Mouse (Mus musculus): ENCODE measurements around the gene Adam10. TPM values are rescaled to one million over a fixed set of nuclear protein-coding genes. Genes with fewer than 3 reads are reported as not detected.

The Adam10 gene
- 43.8 and 45.3 TPM in 2 replicates for total RNA-seq (2017)

DNA sequence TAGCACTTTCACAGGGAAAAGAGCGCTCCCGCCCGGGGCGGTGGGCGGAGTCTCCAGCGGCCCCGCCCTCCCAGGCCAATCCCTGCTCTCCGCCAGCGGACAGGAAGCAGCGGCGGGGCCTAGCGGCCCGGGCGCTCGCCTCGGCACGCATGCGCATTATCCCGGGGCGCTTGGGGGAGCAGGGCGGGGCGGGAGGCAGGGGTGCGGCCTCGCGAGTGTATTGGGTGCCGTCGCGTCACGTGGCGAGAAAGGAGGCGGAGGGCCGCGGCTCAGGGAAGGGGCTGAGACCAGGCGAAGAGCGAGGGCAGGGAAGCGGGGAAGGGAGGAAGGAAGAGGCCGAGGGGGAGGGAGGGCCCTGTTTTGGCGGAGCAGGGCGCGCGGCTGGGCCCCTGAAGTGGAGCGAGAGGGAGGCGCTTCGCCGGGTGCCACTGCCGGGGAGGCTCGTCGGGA, at the start of gene Adam10:
Adam10 (plus strand) TSS at position 316 of the 450 bp plus-strand sequence.
- peak; percentile 96 for ATAC-seq (ENCODE audit: extremely low read depth, insufficient number of reproducible peaks, low FRiP score, poor library complexity, severe bottlenecking)

DNA sequence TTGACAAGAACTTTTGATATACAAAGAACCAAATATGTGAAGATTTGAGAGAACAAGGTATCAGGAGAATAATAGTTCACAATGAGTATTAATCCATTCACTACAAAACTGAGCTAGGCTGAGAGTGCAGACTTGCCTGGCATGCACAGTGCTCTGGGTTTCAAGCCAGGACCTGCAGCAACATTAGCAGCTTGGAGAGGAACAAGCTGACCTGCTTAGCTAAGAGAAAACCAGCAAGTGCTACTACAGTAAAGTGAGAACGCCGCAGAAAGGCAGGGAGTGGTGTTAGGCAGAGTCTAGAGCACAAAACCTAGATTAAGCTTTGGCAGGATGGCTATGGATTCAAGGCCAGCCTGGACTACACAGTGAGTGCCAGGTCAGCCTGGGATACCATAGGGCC, 49.1 kb upstream of the Adam10 start:
- no peak for ATAC-seq (ENCODE audit: extremely low read depth, insufficient number of reproducible peaks, low FRiP score, poor library complexity, severe bottlenecking)

DNA sequence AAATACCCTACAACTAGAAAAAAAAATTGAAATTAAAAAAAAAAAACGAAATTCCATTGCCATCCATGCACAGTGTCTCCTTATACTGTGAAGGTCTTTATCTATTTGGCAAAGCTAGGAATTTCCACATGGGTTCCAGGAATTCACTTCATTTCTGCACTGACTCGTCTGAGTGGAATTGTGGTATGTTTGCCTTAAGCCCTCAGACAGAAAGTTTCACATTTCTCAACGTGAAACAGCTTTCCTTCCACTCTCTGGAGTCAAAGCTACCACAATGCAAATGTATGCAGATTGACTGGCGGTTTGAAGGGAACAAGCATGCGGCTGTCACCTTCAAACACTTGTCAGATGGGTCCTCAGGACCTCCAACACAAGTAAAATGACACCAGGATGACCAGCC, 47.1 kb upstream of the Adam10 start:
- ATAC-seq (ENCODE audit: extremely low read depth, insufficient number of reproducible peaks, low FRiP score, poor library complexity, severe bottlenecking): no peak

DNA sequence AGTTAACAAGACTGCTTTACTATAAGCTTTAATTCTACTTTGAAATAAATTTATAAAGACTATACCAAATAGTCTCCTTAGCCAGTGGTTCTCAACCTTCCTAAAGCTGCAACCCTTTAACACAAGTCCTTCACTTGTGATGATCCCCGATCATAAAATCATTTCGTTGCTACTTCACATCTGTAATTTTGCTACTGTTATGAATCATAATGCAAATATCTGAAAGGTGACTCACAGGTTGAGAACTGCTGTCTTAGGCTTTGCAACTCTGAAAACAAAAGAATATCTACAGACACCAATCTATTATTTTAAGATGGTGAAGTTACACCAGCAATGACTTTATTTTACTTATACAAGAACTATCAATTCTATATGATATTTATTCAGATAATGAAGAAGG, 42.0 kb upstream of the Adam10 start:
- no peak for ATAC-seq (ENCODE audit: extremely low read depth, insufficient number of reproducible peaks, low FRiP score, poor library complexity, severe bottlenecking)

DNA sequence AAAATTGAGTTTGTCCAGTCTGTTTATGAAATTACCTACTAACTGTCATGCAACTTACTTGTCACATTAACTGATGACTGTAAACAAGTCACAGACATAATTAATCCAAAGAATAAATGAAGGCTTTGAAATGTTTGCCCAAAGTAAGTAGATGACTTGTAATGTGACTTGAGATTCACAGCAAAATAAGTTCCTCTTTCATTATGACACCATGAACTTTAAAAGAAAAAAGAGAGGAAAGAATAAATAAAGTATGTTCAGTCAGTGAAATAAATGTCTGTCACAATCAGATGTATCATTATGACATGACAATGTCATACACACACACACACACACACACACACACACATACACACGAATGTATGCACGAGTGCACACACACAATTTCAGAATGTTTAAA, 28.5 kb upstream of the Adam10 start:
- no peak for ATAC-seq (ENCODE audit: extremely low read depth, insufficient number of reproducible peaks, low FRiP score, poor library complexity, severe bottlenecking)

DNA sequence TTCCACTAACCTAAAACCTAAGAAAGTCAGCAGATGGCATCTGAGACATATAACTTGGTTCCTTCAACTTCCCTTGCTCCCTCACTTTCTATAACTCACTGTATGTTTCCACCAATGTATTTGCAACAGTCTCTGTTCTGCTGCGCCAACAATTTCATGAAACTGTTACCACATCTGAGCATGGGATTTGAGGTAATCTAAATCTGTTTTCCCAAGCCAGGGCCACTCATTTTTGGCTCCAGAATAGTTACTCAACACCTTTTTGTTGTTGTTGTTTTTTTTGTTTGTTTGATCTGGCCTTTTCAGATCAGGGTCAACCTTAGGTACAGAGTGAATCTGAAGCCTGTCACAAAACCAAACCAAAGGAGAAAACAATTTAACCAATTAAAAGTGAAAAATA, 27.8 kb upstream of the Adam10 start:
- no peak for ATAC-seq (ENCODE audit: extremely low read depth, insufficient number of reproducible peaks, low FRiP score, poor library complexity, severe bottlenecking)

DNA sequence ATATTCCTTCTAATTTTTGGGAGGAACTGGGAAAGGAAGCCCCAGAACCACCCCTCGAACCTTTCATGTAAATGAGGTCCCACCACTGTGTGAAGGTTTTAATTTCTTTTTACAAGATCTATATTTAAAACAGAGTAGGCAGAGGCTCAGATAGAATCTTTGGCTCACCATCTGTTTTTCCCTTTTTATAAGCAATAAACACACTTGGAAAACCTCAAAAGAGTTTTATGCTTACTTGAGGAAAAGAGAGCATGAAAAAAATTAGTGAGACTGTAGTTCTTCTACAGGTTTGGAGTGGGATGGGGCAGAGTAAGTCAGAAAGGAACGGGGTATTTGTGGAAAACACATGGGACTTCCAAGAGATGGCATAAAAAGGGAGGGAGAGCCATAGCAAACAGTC, 26.6 kb upstream of the Adam10 start:
- ATAC-seq (ENCODE audit: extremely low read depth, insufficient number of reproducible peaks, low FRiP score, poor library complexity, severe bottlenecking): no peak

DNA sequence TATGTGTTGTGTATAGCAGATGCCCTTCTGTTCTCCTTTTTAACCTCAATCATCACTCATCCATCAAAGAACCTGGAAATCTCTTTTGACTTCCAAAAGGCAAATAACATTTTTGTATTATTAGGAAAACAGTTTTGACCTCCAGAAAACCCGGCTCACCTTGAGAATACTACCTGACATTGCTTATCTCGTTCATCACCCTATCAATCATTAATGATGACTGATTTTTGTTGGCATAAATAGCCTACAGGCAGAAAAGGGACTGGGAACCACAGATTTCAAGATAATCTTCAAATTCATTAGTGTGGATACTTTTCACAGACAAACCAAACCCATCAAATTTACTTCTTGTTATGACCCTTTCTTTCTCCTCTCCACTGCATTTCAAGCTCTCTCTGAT, 24.9 kb upstream of the Adam10 start:
- ATAC-seq (ENCODE audit: extremely low read depth, insufficient number of reproducible peaks, low FRiP score, poor library complexity, severe bottlenecking): no peak

DNA sequence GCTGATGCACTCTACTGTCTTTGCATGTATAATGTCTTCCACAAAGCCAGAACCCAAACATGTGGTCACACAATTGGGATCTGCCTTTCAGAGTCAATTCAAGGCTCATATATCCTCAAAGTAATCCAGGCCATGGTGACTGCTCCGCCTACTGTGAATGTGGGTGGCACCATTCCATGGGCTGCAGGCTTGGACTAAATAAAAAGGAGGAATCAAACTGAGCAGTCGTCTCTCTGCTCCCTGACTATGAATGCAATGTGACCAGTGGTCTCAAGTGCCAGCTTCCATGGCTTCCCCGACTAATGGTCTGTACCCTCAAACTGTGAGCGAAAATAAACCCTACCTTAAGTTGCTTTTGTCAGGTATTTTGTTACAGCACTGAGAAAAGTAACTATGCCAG, 24.3 kb upstream of the Adam10 start:
- ATAC-seq (ENCODE audit: extremely low read depth, insufficient number of reproducible peaks, low FRiP score, poor library complexity, severe bottlenecking): no peak

DNA sequence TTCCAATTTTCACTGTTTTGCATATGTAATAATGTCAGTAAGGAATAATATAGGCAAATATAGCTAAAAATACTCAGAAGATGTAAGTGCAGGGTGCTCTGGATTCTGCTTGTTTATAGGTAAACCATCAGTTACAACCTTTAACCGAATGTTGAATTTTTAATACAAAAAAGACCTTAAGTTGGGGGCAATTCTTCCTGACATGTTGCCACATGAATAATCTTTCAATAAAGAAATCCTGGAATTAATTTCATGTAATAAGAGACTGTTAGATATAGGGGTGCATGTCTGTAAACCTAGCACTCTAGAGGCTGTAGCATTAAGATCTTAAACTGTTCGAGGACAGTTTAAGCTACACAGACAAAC, 23.1 kb upstream of the Adam10 start:
- ATAC-seq (ENCODE audit: extremely low read depth, insufficient number of reproducible peaks, low FRiP score, poor library complexity, severe bottlenecking): no peak

DNA sequence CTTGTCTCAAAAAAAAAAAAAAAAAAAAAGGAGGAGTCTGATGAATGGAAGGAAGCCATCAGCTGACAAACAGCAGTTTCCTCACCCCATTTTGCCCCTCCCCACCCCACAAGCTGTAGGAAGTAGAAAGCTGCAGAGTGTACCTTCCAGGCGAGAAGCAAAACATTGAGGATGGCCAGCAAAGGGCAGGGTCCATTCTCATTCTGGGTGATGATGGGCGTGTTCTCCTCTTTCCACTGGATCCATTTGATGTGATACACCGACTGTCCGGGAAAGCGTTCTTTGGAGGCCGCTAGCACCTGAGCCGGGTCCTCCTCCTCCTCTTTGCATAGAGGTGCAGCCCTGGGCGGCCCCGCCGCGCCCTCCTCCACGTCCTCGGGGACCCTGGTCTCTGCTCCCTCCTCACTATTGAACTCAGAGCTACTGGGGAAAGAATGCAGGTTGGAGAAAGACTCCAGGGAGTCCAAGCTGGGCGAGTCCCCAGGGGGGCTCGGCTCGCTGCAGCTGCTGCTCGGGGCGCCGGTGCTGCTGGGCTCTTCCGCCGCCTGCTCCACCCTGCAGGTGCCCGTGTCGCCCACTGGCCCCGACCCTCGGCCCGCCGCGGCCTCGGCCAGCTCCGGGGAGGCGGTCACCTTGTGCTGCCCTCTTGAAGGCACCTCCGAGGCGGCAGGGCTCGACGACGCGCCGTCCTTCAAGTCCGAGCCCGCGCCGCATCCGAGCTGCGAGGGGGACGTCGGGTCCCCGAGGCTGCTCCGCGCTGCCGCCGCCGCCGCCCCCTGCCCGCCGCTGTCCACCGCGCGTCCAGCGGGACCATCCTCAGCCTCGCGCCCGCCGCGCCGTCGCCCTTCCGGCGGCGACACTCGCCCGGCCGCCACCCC, 22.4 kb upstream of the Adam10 start, which contains the start of gene Gm10642:
Gm10642 (plus strand) TSS at position 122 of the 878 bp plus-strand sequence.
- ATAC-seq (ENCODE audit: extremely low read depth, insufficient number of reproducible peaks, low FRiP score, poor library complexity, severe bottlenecking): peak; percentile 64

DNA sequence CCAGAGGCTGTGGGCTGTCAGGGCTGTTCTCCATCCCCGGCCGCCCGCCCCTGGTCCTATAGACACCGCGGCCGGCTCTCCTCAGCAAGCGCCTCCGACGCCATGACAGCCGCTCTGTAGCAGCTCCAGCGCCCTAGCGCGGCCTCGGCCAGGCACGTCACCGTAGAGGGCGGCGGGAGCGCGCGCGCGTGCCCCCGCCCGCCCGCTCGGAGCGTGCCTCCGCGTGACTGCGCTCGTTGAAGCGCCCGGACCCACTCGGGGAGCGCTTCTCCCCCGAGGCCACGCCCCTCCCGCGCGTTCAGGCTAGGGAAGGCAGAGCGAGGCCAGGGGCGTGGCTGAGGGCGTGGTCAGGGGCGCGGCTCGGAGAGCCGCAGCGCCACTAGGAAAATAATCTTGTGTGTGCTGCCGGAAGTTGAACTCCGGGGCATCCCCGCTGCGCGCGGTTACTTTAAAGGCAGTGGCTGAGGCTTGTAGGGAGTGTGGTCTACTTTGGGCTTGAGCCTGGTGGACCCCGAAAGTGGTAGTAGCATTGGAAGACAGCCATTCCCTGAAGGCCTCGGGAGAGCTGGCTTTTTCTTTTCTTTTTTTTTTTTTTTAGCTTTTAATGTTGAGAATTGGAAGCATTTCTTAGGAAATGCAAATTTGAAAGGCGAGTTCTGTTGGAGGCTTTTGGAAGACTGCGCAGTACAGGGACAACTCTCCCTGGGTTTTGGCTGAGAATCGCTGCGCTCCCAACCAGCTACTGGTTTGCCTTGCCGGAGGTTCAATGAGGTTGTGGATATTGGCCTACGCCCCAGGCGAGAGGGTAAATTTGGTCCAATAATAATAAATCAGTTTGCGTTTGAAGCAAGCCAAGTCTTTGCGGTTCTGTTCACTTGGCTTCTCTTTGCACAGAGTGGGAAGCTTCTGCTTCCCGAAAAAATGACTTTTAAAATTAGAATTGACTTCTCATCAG, 21.5 kb upstream of the Adam10 start, which contains the start of gene Mindy2:
Mindy2 (minus strand) TSS at position 162 of the 955 bp plus-strand sequence.
- peak; percentile 91 for ATAC-seq (ENCODE audit: extremely low read depth, insufficient number of reproducible peaks, low FRiP score, poor library complexity, severe bottlenecking)

DNA sequence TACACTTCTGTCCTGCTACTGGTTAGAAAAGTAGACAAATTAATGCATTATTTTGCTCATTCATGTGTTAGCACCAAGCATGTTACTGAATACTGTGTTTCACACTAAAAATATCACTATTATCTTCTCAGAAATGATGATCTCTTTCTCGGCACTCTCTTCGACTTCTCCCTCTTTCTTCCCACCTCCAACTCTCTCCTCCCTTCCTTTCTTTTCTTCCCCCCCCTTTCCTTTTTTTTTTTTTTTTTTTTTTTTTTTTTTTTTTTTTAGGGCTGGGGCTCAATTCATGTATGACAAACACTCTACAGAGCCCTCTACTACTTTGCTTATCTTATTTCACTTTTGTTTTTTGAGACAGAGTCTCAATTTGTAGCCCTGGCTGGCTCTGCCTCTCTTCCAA, 20.5 kb upstream of the Adam10 start:
- no peak for ATAC-seq (ENCODE audit: extremely low read depth, insufficient number of reproducible peaks, low FRiP score, poor library complexity, severe bottlenecking)

DNA sequence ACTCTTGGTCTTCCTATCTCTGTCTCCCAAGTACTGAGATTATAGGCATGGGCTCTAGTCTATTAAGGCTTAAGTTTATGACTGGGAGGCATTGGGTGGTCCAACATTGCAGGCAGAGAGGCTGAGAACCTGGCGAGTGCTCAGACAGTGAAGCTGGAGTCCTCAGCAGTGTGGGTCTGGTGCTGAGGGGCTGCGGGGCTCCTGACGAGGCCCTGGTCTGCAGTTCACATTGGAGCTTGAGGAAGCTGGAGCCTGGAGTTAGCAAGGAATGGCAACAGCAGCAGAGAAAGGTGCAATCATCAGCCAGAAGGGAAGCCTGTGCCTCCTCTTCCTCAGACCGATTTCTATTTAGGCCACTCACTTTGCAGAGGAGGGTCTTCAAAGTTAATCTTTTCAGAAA, 13.9 kb upstream of the Adam10 start:
- ATAC-seq (ENCODE audit: extremely low read depth, insufficient number of reproducible peaks, low FRiP score, poor library complexity, severe bottlenecking): no peak

DNA sequence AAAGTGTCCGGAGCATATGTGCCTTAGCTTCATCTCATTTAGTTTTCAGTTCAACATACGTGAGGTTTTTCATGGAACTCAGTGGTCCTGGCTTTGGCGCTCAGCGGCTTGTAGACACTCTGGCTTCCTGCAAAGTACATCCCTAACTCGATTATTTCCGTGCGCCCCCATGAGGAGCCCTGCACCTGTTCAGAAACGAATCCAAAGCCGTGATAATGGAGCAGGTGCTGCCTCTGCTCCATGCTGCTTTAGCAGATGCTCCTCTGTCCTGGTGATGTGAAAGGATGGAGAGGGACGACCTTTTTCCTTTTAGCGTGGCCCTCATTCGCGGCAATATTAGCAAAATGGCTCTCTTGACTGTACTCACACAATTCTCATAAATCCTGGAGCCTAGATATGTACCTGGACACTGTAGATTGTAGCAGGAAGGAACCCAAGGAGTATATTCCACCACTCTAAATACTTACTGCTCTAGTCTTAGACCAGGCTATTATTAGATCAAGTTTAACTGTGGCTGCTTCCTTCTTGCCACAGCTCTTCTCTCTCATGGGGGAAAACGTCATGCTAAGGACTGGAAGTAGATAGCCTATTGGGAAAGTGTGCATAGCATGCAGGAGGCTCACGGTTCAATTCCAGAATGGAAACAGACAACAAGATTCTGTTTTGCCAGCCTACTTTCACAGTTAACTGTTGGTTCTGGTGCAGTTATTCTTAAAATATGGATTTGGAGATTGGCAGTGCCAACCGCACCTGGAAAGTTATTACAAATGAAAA, 13.2 kb upstream of the Adam10 start:
- no peak for ATAC-seq (ENCODE audit: extremely low read depth, insufficient number of reproducible peaks, low FRiP score, poor library complexity, severe bottlenecking)

DNA sequence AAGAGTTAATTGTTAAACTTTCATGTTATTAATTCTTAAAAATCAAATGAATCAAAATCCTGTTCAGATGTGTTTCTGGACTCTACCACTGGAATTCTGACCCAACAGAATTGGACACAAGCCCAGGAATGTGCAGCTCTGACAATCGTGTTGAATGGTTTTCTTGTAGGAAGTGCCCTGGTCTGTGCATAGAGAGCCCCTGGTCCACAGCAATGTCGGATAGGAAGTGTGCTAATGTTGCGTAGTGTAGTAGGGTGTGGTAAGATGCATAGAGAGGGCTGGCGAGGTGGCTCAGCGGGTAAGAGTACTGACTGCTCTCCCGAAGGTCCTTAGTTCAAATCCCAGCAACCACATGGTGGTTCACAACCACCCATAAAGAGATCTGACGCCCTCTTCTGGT, 12.0 kb upstream of the Adam10 start:
- ATAC-seq (ENCODE audit: extremely low read depth, insufficient number of reproducible peaks, low FRiP score, poor library complexity, severe bottlenecking): no peak

DNA sequence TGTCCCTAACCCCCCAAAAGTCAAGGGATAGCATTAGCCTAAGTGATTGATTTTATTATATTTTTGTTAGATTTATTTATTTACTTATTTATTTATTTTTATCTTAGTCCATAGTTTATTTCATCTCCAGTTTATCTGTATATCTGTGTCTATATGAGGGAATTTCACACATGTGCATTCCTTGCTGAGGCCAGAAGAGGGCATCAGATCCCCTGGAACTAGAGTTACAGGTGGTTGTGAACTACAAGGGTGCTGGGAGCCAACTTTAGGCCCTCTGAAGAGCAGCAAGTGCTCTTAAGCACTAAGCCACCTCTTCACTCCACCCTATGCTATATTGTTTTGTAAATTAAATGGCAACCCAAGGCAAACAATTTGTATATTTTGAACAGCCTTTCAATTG, 10.7 kb upstream of the Adam10 start:
- no peak for ATAC-seq (ENCODE audit: extremely low read depth, insufficient number of reproducible peaks, low FRiP score, poor library complexity, severe bottlenecking)

DNA sequence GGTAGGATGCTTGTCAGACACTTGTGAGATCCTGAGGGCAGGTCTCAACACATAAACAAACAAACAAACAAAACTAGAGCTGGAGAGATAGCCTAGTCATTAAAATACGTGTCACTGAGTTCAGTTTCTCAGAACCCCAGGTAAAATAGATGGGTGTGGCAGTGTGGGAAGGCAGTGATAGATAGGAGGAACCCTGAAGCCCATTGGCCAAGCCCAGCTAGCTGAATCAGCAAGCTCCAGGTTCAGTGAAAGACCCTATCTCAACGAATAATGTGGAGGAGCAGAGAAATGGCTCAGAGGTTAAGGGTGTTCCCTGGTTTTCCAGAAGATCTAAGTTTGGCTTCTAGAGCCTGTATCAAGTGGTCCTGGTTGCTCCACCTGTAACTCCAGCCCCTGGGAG, 9.6 kb upstream of the Adam10 start:
- no peak for ATAC-seq (ENCODE audit: extremely low read depth, insufficient number of reproducible peaks, low FRiP score, poor library complexity, severe bottlenecking)

DNA sequence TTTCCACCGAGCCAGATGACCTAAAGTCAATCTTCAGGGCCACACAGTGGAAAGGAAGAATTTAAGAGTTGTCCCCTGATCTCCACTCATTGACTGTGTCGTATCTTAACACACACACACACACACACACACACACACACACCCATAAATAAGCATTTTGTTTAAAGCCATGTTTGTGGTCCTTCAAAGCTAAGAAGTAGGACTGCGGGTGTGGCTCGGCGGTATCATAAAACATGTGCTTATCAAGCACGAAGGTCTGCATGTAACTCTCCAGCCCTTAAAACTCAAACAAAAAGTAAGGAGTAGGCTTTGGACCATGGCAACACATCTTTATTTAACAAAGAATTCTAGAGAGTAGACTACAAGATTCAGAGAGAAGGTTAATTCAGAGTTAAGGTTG, 8.4 kb upstream of the Adam10 start:
- no peak for ATAC-seq (ENCODE audit: extremely low read depth, insufficient number of reproducible peaks, low FRiP score, poor library complexity, severe bottlenecking)
